16 mouse cellular contexts compared by ENCODE assay signal in genomic region chr14:55950346-55951030, GRCm38 (mm10). TPM values are rescaled to one million over a fixed set of nuclear protein-coding genes. Genes with fewer than 3 reads are reported as not detected.
"Had no signal": no experiment of that assay in that cellular context is flagged by ENCODE, and none has a peak within 500 bp of the region (broad histone marks: within the 10 kb centered on the region; RNA-seq: fewer than 3 reads in every experiment).

Gene Cma2, plus strand, starts transcription at chr14:55950980.

- DNase-seq: kidney, adult 8-10 months; kidney, postnatal 10 days; kidney, postnatal 36 days; liver, embryonic 13.5 days; lung, adult 2 months; lung, postnatal 14 days; lung, postnatal 4 days; retina, postnatal 1 day; right cerebral cortex, postnatal 25 days; spleen, adult 18-20 months; thymus, postnatal 36 days had no signal

- ATAC-seq: midbrain, embryonic 15.5 days had no signal

RNA-seq across cellular contexts. Expression of gene Cma2, which starts in this region (rescaled TPM):
- total RNA-seq: layer of hippocampus, postnatal 14 days; left cerebral cortex, adult 18-20 months; left cerebral cortex, postnatal 25 days; liver, adult 2 months had no signal
